Mouse (Mus musculus) activated CD4-positive, CD25-positive, alpha-beta regulatory T cell, adult 9 weeks (primary cell): ENCODE results near the gene Cnih3. TPM values are rescaled to one million over a fixed set of nuclear protein-coding genes. Genes with fewer than 3 reads are reported as not detected.

Experiments used
- polyA plus RNA-seq: library from polyadenylated mRNA; unstranded; fragments of 100-300 nt; shearing (Covaris generic); gene quantifications from one replicate; pipeline ENCODE4 v1.2.1, GENCODE M21; 2017

Gene Cnih3
- not detected for polyA plus RNA-seq

DNA sequence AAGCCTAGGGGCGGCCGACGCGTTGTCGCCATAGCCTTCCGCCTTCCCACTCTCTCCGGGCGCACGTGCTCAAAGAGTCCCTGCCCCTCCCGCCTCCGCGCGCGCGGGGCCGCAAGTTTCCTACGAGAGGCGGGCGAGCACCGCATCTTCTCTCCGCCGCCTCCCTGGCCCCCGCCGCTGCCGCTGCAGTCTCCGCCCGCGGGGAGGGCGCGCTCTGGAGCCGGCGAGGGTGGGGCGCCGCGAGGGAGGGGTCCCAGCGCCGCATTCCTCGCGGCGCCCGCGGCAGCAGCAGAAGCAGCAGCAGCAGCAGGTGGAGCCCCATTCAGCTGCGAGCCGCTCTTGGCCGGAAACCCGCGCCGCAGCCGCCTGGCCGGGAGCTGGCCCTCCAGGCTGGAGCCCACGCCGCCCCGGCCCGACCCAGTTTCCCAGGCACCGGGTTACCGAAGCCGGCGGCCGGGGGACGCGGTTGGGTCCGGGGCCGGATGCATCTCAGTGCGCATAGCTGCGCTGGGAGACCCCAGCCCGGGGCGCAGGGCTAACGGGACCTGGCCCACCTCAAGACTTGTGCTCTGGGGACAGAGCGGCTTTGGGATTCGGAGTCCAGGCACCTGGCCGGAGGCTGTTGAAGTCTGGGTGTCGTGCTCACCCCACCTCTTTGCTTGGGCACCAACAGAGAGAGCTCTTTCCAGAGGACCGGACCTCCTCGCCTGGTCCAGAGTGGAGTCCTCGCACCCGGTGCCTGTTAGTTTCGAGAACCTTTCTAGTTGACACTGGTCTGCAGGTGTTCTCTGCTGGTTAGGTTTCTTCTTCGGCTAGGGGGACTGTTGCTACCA lies at the start of gene Cnih3:
Gene Cnih3, plus strand, starts transcription at position 262 of the 833 bp plus-strand sequence.

Other genes starting within 250 kb of the Cnih3 start
- gene Nvl, start 208.4 kb upstream of the Cnih3 start, polyA plus RNA-seq: 28.4 TPM
- gene Cnih4, start 207.9 kb upstream of the Cnih3 start, polyA plus RNA-seq: 89.2 TPM
- 27.7 TPM for gene Wdr26, start 140.6 kb upstream of the Cnih3 start, polyA plus RNA-seq
- gene Ccdc121, start 158.8 kb downstream of the Cnih3 start, polyA plus RNA-seq: not detected
- 1.8 TPM for gene Dnah14, start 223.9 kb downstream of the Cnih3 start, polyA plus RNA-seq